Mouse (Mus musculus) right cerebral cortex, adult 2 months (tissue): ENCODE results near the gene Bnip2.

ENCODE experiments used
- DNase-seq, 2 experiments: peaks; one replicate each; pipeline ENCODE4 v3.0.0; 2021 to 2022; ENCODE audit warnings: low spot score in 2 of 2

Bnip2 gene

DNA sequence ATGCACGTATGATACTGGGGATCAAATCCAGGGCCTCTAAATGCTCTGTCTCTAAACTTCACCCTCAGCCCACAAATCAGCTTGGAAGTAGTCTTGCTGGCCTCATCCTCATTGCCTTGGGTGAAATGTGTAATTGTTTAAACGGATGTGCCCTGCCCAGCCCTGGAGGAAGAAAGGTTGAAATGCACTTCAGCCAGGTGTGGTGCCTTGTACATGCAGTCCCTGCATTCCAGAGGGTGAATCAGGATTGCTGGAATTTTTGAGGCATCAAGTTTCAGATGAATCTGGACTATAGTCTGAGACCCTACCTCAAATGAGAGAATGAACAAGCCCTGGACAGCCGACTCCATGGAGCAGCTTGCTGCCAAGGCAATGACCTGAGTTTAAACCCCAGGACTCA, 58.6 kb downstream of the Bnip2 start:
- no peak for DNase-seq

DNA sequence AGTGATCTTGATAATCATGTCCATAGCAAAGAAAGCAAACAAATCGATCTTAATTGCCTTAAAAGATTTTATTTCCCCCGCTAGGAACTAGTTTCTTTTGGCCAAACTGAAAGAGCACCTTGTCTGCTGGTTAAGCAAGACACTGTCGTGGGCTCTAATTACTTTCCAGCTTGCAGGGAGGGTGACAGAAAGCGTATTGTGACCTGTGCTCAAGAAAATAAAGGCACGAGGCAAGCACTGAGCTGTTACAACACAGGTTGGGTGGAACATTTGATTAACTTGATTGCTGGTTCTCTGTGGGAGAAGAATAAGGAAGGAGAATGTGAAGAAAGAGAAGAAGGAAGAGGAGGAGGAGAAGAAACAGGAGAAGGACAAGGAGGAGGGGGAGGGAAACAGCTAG, 59.0 kb downstream of the Bnip2 start:
- no peak for DNase-seq

DNA sequence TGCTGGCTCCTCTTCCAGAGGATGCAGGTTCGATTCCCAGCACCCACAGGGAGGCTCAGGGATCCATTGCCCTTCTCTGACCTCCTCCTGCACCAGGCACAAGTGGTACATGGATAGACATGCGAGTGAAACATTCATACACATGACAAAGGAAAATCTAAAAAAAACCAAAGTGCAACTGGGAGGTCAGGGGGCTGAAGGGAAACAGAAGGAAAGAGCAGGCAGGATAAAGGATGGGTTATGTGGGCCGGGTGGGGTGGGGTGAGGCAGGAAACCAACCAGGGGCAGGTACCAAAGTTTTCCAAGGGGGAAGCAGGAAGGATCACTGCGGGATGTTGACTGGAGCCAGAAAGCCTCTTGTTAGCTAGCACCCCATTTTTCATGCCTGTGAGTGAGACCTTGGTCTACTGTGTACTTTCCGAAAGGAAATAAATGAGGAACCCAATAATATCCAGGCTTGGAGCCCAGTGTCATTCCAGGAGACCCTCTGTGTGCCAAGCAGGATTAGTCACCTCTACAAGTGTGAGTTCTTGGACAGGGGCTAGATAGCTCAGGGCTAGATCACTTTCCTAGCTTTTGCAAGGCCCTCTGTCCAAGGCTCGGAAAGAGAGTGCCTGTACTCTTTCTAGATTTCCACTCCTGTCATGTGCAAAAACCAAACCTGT, 59.6 kb downstream of the Bnip2 start:
- no peak for DNase-seq

DNA sequence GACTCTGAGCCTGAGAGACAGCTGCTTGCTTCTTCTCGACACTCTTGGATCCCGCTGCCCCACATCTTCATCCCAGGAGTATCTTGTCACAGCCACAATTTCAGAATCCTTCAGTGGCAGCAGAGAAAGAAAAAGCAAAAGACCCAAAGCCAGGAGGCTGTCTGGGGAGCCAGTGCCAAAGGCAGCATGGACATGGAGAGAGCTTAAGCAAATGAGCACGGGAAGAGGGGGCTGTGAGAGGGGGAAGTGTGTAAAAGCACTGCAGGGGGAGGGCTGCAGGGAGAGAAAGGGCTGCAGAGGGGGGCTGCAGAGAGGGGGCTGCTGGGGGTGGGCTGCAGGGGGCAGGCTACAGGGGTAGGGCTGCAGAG, 60.1 kb downstream of the Bnip2 start:
- DNase-seq, result no peak

DNA sequence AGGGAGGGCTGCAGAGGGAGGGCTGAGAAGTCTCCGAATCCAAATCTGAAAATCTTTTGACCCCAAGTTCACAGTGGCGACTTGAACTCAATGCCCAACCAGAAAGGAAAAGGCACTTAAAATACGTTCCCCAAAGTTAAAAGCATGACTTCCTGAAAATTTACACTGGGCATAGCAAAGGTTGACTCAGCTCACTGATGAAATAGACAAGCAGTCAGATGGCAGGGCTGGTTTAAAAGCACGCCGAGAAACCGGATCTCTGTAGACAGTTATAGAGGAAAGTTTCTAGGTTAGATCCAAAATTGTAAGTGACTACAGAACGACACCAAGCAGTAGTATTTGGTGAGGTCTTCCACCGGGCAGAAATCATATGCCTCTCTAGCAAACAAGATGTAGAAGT, 60.6 kb downstream of the Bnip2 start:
- no peak for DNase-seq

DNA sequence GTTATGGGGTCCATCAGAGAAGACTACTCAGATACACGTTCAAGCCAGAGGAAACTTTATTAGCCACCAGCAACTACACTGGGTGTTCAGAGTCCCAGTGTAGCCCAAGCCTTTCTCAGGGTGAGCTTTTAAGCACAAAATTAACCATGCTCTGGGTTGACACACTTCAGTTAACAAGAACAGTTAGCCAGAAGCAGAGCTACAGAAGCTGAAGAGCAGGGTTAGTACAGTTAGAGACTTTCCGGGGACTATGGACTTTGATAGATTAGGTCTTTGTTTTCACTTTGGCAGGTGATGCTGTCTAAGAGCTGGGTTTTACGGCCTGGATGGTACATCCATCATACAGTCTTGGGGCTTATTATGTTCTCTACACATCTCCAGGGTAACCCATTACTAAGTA, 63.5 kb downstream of the Bnip2 start:
- no peak for DNase-seq

DNA sequence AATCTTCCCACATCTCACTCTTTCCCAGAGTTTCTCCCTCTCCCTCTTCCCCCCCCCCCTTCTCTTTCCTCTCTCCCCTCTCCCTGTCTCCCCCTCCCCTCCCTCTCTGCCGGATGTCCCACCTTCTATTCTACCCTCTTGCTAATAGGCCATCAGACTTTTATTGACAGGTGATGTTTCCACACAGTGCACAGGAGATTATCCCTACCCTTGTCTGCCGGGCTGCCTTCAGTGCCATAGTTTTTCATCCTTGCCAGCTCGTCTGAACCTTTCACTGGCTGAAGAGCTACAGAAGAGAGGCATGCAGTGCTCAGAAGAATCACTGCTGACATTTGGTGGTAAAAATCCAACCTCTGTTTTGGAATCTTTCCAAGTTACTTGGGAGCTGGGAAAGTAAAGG, 64.1 kb downstream of the Bnip2 start:
- no peak for DNase-seq
